Mouse (Mus musculus): ENCODE results near the gene Nyap1.

Gene Nyap1

DNA sequence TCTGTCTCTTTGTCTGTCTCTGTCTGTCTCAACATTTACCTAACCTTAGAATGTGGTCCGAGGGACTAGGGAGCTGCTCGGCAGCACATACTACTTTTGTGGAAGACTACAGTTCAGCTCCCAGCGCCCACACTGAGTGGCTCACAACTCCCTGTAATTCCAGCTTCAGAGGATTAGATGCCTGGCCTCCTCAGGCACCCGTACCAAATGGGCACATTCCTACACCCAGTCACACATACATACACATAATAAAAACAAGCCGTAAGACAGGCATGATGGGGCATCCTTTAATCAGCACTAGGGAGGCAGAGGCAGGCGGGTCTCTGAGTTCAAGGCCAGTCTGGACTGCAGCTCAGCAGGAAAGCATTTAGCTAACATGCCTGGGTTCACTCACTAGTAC is 1.4 kb upstream of the Nyap1 start:
- DNase-seq, result no peak

GRCm38 (mm10) chr5:137742048-137742447 is 641 bp upstream of the Nyap1 start:
- DNase-seq, result no peak

DNA sequence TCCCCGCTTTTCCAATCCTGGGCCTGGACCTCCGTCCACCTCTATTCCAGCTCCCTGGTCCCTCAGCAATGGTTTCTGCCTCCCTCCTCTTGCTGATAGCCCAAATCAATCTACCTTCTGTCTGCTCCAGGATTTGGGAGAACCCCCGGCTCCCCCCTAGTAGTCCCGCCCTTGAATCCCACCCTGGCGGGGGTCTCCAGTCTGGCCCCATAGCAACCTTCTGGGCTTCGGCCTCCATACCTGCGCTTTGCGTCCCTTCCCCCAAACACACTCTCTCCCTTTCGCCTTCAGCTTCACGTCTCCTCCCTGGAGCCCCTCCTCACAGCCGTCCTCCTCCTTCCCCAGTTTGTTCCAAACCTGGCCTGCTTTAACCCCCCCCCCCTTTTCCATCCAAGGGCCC is 901 bp downstream of the Nyap1 start:
- no peak for DNase-seq

DNA sequence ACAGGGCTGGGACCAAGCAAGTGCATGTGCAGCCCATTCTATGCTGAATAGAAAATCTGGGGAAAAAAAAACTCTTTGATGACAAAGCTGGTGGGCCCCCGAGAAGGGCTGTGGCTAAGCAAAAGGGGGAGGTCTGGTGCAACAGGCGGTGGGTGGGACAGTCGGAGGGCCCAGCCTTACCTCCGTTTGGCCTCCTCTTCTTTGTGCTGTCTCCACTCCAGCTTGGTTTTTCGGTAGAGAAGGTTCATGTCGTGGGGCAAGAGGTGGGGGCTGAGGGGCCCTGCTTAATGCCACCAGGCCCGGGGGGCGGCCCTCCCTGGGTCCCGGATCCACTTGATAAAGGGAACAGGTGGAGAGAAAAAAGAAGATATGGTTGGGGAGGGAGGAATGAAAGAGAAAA is 1.9 kb downstream of the Nyap1 start:
- no peak for DNase-seq

GRCm38 (mm10) chr5:137738516-137738915 is 2.9 kb downstream of the Nyap1 start:
- DNase-seq, result no peak

GRCm38 (mm10) chr5:137737400-137737940 is 3.9 kb downstream of the Nyap1 start:
- no peak for DNase-seq

GRCm38 (mm10) chr5:137734289-137735061 is 6.9 kb downstream of the Nyap1 start:
- DNase-seq, result no peak

DNA sequence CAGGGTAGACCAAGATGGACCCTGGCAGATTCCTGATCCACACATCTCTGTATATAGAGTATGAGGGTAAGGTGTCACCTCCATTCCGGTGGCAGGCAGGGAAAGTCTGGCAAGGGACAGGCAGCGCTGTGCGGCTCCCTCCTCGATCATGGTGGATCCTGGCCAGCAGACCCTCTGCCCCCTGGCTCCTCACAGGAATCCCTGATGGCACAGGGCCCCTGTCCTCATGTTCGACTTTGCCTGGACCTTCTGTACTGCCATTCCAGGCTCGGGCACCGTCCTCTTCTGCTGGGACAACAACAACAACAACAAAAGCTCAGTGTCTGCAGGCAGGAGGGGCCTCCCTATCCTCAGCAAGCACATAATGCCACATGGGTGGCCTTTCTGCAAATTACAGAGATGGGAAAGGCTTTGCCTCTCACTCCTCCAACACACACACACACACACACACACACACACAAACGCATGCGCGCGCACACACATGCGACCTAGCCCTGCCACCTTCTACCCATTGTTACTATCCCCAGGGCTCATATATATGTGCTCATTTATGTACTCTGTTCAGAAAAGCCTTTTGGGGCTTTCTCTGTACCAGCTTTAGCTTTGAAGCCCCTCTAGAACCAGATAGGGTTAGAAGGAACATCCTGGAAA is 7.6 kb downstream of the Nyap1 start:
- no peak for DNase-seq

GRCm38 (mm10) chr5:137726767-137727166 is 14.6 kb downstream of the Nyap1 start:
- DNase-seq, result no peak

GRCm38 (mm10) chr5:137723840-137724239 is 17.6 kb downstream of the Nyap1 start:
- DNase-seq, result no peak

DNA sequence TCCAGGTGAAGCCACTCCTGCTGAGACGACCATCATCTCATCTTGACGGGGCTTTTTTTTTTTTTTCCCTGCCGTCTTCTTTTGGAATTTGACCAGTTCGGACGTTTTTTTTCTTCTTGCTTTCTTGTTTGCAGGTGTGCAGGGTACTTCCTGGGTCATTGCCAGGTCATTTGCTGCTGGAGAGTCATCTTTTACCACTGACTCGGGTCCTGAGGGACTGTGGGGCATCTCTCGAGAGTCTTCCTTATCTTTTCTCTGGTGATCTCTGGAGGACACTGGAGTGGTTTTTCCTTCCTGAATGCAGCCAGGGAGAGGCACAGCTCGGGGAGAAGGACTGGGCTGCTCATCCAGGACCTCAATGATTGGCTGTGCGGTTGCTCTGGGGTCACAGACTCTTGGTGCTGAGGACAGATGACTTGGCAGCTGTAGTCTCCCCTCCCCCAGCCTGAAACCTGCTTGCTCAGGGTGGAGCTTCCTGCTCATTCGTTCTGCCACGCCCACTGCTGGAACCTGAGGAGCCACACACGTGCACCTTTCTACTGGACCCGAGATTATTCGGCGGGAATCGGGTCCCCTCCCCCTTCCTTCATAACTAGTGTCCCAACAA is 20.7 kb downstream of the Nyap1 start:
- peak; percentile 70 to 88 for DNase-seq

GRCm38 (mm10) chr5:137719088-137719487 is 22.3 kb downstream of the Nyap1 start:
- DNase-seq, result peak in 1 of 2 experiments; percentile 4

GRCm38 (mm10) chr5:137718020-137718790 is 23.2 kb downstream of the Nyap1 start:
- no peak for DNase-seq

- DNase-seq, result no peak
Observed at GRCm38 (mm10) chr5:137715685-137716084, 25.7 kb downstream of the Nyap1 start.

DNA sequence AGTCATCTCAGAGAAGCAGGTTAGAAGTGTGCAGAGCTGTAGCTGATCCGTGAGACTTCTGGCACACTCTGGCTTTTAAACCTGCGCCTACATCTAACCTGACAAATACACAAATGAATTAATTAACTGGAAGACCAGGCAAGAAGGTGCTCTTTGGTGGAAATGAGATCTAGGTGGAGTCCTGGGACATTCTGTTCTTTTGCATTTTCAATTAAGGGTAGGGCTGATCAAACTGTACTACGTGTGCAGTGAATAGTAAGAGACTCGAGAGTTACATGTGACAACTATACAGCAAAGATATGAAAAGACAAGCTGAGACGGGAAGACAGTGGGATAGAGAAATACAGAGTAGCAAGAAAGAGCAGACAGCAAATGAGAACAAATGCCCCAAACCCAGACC is 28.0 kb downstream of the Nyap1 start:
- DNase-seq, result no peak

DNA sequence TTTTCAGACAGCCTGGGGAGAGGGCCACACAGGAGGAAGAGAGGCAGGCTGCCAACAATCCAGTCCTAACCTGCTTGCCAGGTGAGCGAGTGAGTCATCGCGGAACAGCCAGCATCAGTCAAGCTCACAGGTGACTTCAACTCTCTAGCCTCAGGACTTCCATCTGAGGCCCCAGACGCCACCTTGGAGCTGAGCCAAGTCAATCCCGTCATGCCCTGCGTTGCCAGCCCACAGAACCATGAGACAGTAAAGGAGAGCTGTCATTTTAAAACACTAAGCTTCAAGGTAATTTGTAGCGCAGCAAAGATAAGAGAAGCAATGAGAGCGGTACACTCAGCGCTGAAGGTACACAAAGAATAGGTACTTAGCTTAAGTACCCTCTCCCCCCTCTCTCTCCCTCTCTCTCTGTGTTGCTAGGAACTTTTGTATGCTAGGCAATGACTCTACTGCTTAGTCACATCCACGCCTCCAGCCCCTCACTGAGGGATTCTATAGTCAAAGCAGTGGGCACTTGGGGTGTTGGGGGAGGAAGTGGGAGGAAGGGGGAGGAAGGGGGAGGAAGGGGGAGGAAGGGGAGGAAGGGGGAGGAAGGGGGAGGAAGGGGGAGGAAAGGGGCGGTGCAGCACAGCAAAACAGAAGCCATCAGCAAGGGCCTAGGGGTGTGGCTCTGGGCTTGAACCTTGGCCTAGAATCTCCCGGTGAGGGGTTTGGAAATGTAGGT is 34.3 kb downstream of the Nyap1 start:
- peak; percentile 81 to 89 for DNase-seq

DNA sequence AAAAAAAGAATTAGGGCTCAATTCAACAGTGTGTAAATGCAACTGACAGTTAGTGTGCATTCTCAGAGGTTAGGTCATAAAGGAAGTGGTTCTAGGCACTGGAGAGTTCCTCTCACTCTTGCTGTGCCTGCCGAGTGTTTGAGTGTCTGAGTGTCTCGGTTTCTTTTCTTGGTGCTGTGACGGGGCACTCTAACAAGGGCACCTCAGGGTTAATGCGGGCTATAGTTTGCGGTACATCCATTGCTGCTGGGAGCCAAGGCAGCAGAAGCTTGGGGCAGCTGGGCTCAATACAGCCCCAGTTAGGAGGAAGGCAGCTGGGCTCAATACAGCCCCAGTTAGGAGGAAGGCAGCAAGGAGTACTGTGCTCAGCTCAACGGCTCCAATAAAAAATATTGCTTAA is 36.2 kb downstream of the Nyap1 start:
- no peak for DNase-seq

- no peak for DNase-seq
Observed at GRCm38 (mm10) chr5:137699850-137700249, 41.6 kb downstream of the Nyap1 start.

DNA sequence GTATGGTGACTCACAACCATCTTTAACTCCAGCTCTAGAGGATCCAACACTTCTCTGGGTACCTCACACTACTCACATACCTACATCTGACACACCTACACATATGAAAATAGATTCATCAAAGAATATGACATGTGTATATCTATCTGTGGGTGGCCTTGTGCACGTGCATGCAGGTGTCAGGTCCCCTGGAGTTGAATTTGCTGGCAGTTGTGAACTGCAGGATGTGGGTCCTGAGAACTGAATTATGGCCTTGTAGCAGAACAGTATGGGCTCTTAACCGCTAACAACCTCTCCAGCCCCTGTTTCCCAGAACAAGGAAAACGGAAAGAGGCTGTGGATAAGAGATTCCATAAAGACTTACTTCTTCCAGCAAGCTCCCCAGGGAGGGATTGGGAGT is 42.3 kb downstream of the Nyap1 start:
- no peak for DNase-seq

DNA sequence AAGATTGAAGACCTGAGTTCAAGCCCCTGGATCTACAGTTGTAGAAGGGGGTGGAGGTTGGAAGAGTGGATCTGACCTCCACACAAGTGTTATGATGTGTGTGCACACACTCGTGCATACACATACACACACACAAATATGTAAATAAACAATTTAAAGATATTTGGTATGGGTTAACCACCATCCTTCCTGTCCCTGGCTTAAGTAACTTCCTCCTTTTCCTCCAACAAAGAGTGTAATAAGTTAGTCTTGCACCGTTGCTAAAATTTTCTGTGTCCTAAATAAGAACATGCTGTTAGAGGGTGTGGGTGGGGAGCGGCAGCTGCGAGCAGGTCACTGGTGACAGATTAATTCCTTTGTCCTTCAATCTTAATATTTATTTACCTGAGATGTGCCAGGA is 45.5 kb downstream of the Nyap1 start:
- DNase-seq, result no peak

- DNase-seq, result no peak
Observed at GRCm38 (mm10) chr5:137694796-137695195, 46.6 kb downstream of the Nyap1 start.

- DNase-seq, result no peak
Observed at GRCm38 (mm10) chr5:137691881-137692280, 49.5 kb downstream of the Nyap1 start.

All from kidney, postnatal 25 days (tissue).